Mouse (Mus musculus): Measurements from ENCODE around the gene Umps. TPM values are rescaled to one million over a fixed set of nuclear protein-coding genes. Genes with fewer than 3 reads are reported as not detected.

The Umps gene
- total RNA-seq, 2 experiments from 2014 or later, result 5.3 to 7.3 TPM

DNA sequence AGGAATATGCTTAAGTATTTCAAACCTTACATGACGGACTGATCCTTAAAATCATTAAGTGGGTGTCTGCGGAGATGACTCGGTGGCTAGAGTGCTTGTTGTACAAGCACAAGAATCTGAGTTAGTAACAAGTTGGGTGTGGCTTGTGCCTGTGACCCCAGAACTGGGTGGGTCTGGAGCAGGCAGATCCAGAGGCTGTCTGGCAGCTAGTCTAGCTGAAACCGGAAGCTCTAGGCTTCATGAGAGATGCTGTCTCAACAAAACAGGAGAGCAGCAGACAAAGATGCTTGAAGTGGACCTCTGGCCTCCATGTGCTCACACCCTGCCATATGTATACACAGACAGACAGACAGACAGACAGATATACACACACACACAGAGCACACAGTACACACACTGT, 23.9 kb upstream of the Umps start:
- Histone ChIP-seq H3K27ac (no peak overlapping the region), H3K4me3 (no peak overlapping the region)
- TF ChIP-seq CTCF (IDR thresholded peaks at IDR 0.05), result no peak
- DNase-seq, result no peak
- intact Hi-C loops (cut with DNase I), result no loop called here

- Histone ChIP-seq H3K27ac (no peak overlapping the region), H3K4me3 (no peak overlapping the region)
- no peak for DNase-seq
- TF ChIP-seq CTCF (IDR thresholded peaks at IDR 0.05), result no peak
- intact Hi-C loops (cut with DNase I), result loop anchor here (5.0 kb wide), 1 partner anchor 37 kb away; no protein-coding TSS in a partner anchor
These were observed 22.3 kb upstream of the Umps start for GRCm38 (mm10) chr16:33989106-33989505.

DNA sequence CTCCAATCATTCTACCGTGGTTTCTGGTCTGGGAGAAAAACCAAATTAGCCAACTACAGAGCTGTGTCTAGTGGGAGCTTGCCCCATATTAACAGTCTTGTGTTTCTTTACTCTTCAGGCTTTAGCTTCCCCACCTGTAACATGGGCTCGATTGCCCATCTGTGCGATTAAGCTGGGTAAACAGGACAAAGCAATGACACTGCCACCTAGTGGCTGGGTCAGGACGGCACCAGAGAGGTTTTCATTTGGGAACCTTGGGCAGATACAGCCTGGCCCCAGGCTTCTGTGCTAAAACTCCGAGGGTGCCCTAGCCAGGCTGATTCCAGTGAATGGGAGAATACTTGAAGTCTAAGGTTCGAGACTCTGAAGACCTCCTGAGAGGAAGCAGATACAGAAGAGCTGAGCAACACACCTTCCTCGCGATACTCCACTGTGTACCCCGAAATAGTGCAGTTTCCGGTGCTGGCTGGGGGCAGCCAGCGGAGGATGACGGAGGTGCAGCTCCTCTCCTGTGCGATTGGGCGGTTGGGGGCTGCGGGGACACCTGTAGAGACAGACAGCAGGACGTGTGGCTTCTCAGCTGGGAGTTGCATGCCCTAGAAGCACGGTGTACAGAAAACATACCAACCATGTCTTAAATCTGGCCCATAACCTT, 21.6 kb upstream of the Umps start:
- DNase-seq, result peak; percentile 75
- TF ChIP-seq CTCF (IDR thresholded peaks at IDR 0.05), result peak; percentile 88
- Histone ChIP-seq H3K4me3 (no peak overlapping the region), H3K27ac (no peak overlapping the region)
- intact Hi-C loops (cut with DNase I), result loop anchor here (1.0 to 5.0 kb wide), 2 partner anchors 36 to 168 kb away; no protein-coding TSS in a partner anchor

- H3K27ac ChIP-seq, result no peak overlapping the region
- DNase-seq, result no peak
- intact Hi-C loops (cut with DNase I), result loop anchor here (5.0 kb wide), 1 partner anchor 35 kb away; no protein-coding TSS in a partner anchor
- no peak overlapping the region for H3K4me3 ChIP-seq
- TF ChIP-seq CTCF (IDR thresholded peaks at IDR 0.05), result no peak
These were observed 20.2 kb upstream of the Umps start for GRCm38 (mm10) chr16:33986993-33987392.

DNA sequence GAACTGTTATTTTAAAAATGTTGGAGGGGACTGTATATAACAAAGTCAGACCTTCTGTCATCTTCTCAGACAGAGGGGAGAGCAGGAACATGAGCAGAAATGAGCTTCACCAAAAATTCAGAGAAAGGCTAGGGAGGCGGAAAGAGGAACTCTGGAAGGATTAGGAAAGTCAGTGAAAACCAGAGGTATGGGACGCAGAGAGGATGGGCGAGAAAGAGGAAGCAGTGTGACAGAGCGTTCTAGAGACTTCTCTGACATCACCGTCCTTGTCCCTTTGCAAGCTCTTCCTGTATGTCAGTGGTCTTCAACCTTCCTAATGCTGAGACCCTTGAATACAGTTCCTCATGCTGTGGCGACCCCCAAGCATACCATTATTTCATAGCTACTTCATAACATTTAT, 18.5 kb upstream of the Umps start:
- Histone ChIP-seq H3K27ac (no peak overlapping the region), H3K4me3 (no peak overlapping the region)
- DNase-seq, result no peak
- intact Hi-C loops (cut with DNase I), result loop anchor here (5.0 kb wide), 1 partner anchor 33 kb away; no protein-coding TSS in a partner anchor
- TF ChIP-seq CTCF (IDR thresholded peaks at IDR 0.05), result no peak

DNA sequence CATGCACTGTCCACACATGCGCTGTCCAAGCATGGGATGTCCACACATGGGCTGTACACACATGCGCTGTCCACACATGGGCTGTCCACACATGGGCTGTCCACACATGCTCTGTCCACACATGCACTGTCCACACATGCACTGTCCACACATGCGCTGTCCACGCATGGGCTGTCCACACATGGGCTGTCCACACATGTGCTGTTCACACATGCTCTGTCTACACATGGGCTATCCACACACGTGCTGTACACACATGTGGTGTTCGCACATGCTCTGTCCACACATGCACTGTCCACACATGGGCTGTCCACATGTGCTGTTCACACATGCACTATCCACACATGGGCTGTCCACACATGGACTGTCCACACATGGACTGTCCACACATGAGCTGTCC, 16.9 kb upstream of the Umps start:
- TF ChIP-seq CTCF (IDR thresholded peaks at IDR 0.05), result no peak
- Histone ChIP-seq H3K4me3 (no peak overlapping the region), H3K27ac (no peak overlapping the region)
- intact Hi-C loops (cut with DNase I), result no loop called here
- no peak for DNase-seq

GRCm38 (mm10) chr16:33979855-33980254, 13.0 kb upstream of the Umps start:
- no peak for TF ChIP-seq CTCF (IDR thresholded peaks at IDR 0.05)
- Histone ChIP-seq H3K4me3 (no peak overlapping the region), H3K27ac (no peak overlapping the region)
- intact Hi-C loops (cut with DNase I), result no loop called here
- DNase-seq, result no peak

GRCm38 (mm10) chr16:33967283-33967640, 424 bp upstream of the Umps start:
- Histone ChIP-seq H3K4me3 (peak overlapping the region; percentile 96), H3K27ac (peak overlapping the region; percentile 84)
- DNase-seq, result no peak
- intact Hi-C loops (cut with DNase I), result no loop called here
- TF ChIP-seq CTCF (IDR thresholded peaks at IDR 0.05), result no peak

GRCm38 (mm10) chr16:33965878-33966537, 830 bp downstream of the Umps start:
- no peak for TF ChIP-seq CTCF (IDR thresholded peaks at IDR 0.05)
- H3K4me3 ChIP-seq, result peak overlapping the region; percentile 96

GRCm38 (mm10) chr16:33963509-33963908, 3.3 kb downstream of the Umps start:
- Histone ChIP-seq H3K4me3 (no peak overlapping the region), H3K27ac (no peak overlapping the region)
- intact Hi-C loops (cut with DNase I), result no loop called here
- no peak for TF ChIP-seq CTCF (IDR thresholded peaks at IDR 0.05)
- no peak for DNase-seq

More at GRCm38 (mm10) chr16:33965878-33966537, 830 bp downstream of the Umps start:
- no peak for DNase-seq
- peak overlapping the region; percentile 84 for H3K27ac ChIP-seq
- intact Hi-C loops (cut with DNase I), result no loop called here

DNA sequence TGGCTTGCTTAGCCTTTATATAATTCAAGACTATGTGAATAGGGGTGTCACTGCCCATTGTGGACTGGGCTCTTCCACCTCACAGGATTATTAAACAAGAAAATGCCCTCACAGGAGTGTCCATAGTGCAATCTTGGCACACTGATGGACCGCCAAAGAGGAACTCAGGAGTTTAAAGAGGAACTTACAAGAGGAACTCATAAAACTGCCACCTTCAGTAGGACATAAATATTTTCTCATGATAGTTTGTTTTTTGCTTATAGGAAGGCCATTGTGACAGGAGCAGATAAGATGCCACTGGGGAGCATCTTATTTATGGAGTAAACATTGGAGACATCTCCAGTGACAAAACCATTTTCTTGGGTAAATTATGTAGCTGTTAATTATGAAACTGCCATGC, 12.0 kb downstream of the Umps start:
- TF ChIP-seq CTCF (IDR thresholded peaks at IDR 0.05), result no peak
- Histone ChIP-seq H3K4me3 (no peak overlapping the region), H3K27ac (no peak overlapping the region)
- no peak for DNase-seq
- intact Hi-C loops (cut with DNase I), result loop anchor here (5.0 kb wide), 1 partner anchor 33 kb away; no protein-coding TSS in a partner anchor

DNA sequence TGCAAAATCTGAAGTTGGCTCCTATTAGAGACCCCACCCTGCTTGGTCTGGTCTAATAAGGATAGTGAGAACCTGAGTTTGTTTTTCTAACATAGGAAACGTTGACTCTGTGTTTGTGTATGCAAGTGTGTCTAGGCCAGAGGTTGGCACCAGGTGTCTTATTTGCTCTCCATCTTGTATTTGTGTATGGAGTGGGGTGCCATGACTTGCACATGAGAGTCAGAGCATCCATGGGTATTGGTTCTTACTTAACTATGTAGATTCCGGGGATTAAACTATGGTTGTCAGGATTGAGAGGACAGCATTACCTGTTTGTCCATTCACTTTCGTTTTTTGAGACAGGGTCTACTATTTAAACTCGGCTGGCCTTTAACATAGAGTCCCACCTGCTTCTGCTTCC, 13.8 kb downstream of the Umps start:
- H3K27ac ChIP-seq, result no peak overlapping the region
- no peak overlapping the region for H3K4me3 ChIP-seq
- TF ChIP-seq CTCF (IDR thresholded peaks at IDR 0.05), result no peak
- DNase-seq, result no peak
- intact Hi-C loops (cut with DNase I), result loop anchor here (5.0 kb wide), 1 partner anchor 34 kb away; no protein-coding TSS in a partner anchor

DNA sequence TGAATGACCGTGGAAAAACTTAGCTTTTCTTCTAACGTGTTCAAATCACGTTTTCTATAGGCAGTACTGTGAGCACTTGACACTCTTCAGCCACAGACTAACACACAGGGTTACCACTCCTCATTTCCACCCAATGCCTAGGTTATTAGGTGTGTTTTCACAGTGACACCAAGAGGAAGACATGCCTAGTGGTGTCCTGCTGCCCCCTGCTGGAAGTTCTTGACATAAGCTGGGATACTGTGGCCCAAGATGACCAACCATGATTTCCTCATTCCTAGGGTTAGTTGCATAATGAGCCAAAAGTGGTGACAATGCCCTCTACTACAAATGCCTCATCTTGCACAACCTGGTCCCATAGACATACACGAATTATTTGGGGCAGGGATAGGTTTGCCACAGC, 16.0 kb downstream of the Umps start:
- no peak overlapping the region for H3K4me3 ChIP-seq
- peak; percentile 88 for DNase-seq
- peak; percentile 96; the same call in 1 of the 2 replicates for TF ChIP-seq CTCF (IDR thresholded peaks at IDR 0.05)
- H3K27ac ChIP-seq, result no peak overlapping the region
- intact Hi-C loops (cut with DNase I), result loop anchor here (1.0 to 5.0 kb wide), 2 partner anchors 36 to 131 kb away; no protein-coding TSS in a partner anchor
